8 mouse cellular contexts compared by ENCODE assay signal in genomic region chr12:55466088-55466701, GRCm38 (mm10). TPM values are rescaled to one million over a fixed set of nuclear protein-coding genes. Genes with fewer than 3 reads are reported as not detected.
DNase-seq lines count a peak whose midpoint lies in the region; ATAC-seq and TF ChIP-seq lines count a peak whose summit lies in the region.

No protein-coding gene starts in this region.

- ATAC-seq in erythroid progenitor cell, adult 5-6 weeks (replicated peaks; ENCODE audit: low FRiP score, poor library complexity, severe bottlenecking), result no peak

- no peak for TF ChIP-seq POLR2A in heart, adult 2 months (IDR thresholded peaks at IDR 0.05; ENCODE audit: insufficient read depth, low read depth, low read length)
- TF ChIP-seq POLR2A in embryonic fibroblast, embryonic 13.5 days (IDR thresholded peaks at IDR 0.05; ENCODE audit: low read depth, low read length), result no peak

- peaks cover 27% of the 10 kb centered on the region for H3K4me1 ChIP-seq in heart, adult 2 months (ENCODE audit: control insufficient read depth, insufficient read depth, low read length)
- peaks cover 46% of the 10 kb centered on the region for H3K4me1 ChIP-seq in embryonic fibroblast, embryonic 13.5 days (ENCODE audit: control insufficient read depth, insufficient read depth, low read length)

- TF ChIP-seq CTCF in heart, adult 2 months (IDR thresholded peaks at IDR 0.05), result no peak
- TF ChIP-seq CTCF in embryonic fibroblast, embryonic 13.5 days (IDR thresholded peaks at IDR 0.05; ENCODE audit: borderline replicate concordance, insufficient read depth, low read length), result no peak

- no peaks in the 10 kb centered on the region for H3K79me2 ChIP-seq in heart, adult 2 months (replicated peaks; ENCODE audit: control insufficient read depth, insufficient read depth, low read length)
- no peaks in the 10 kb centered on the region for H3K79me2 ChIP-seq in macrophage (ENCODE audit: inconsistent target)

- intact Hi-C loops in heart, adult 2 months (cut with DNase I), result no loop called here
- intact Hi-C loops in heart, postnatal 25 days (cut with DNase I), result no loop called here

- no peak overlapping the region for H3K4me3 ChIP-seq in heart, adult 2 months
- no peak overlapping the region for H3K4me3 ChIP-seq in embryonic fibroblast, embryonic 13.5 days (ENCODE audit: insufficient read depth, low read length)
- no peak overlapping the region for H3K4me3 ChIP-seq in macrophage (ENCODE audit: inconsistent target)

- no peak overlapping the region for H3K9ac ChIP-seq in heart, adult 2 months (ENCODE audit: low read depth, low read length)

- H3K27ac ChIP-seq in heart, adult 2 months, result peak overlapping the region; percentile 63
- peak overlapping the region; percentile 86 for H3K27ac ChIP-seq in embryonic fibroblast, embryonic 13.5 days (ENCODE audit: insufficient read depth, low read length)
- peak overlapping the region; percentile 95 for H3K27ac ChIP-seq in macrophage

- no peaks in the 10 kb centered on the region for H3K27me3 ChIP-seq in heart, adult 2 months (ENCODE audit: control insufficient read depth, insufficient read depth, low read length)

- H3K36me3 ChIP-seq in heart, adult 2 months (ENCODE audit: control insufficient read depth, insufficient read depth, low read length), result no peaks in the 10 kb centered on the region
- H3K36me3 ChIP-seq in macrophage (ENCODE audit: inconsistent target), result no peaks in the 10 kb centered on the region

- TF ChIP-seq EP300 in heart, adult 2 months (IDR thresholded peaks at IDR 0.05; ENCODE audit: insufficient read depth, low read depth, low read length), result 0 out of 2 replicates have a peak, but pooled peaks have one; percentile 5

- peak in 1 of 2 experiments; percentile 60 for DNase-seq in heart, adult 2 months
- DNase-seq in heart, postnatal 25 days (ENCODE audit: low spot score), result no peak
- peak; percentile 72 for DNase-seq in 3134 (ENCODE audit: extremely low read depth, insufficient read length, low spot score)
- DNase-seq in adipocyte (ENCODE audit: low spot score), result peak; percentile 76
- no peak for DNase-seq in testis, postnatal 14 days (ENCODE audit: low spot score)

- WGBS in heart, adult 2 months, result 53% methylated on average over 7 of the region's 7 CpGs
- WGBS in macrophage (ENCODE audit: missing documents), result 43% methylated on average over 7 of the region's 7 CpGs

RNA-seq across cellular contexts. Expression of gene Nfkbia, which starts 26.3 kb away (rescaled TPM):
- 10 to 100 TPM; 65.7 to 80.3 TPM for total RNA-seq in heart, adult 2 months (2021)
- 86.0 and 106 TPM in 2 replicates for polyA plus RNA-seq in heart, adult 2 months (2012; rRNA removed)
- total RNA-seq in heart, postnatal 25 days (2021), result 10 to 100 TPM; 40.8 to 42.7 TPM
- polyA plus RNA-seq in embryonic fibroblast, embryonic 13.5 days (2011; ENCODE audit: insufficient read length, low read depth, missing spikeins), result 40.4 and 40.8 TPM in 2 replicates
- total RNA-seq in macrophage (2018; cell fraction: chromatin; rRNA removed), result 1,000 to 10,000 TPM in 13 of 26 experiments, 100 to 1,000 TPM in 11, 10 to 100 TPM in 2; 42.1 to 2,520 (median 1,089) TPM
- 1,000 to 10,000 TPM in 14 of 26 experiments, 100 to 1,000 TPM in 10, 10 to 100 TPM in 2; 49.8 to 3,343 (median 1,043) TPM for total RNA-seq in macrophage (2018; cell fraction: cytosol; rRNA removed)
- total RNA-seq in macrophage (2018; cell fraction: nucleus; rRNA removed), result 1,000 to 10,000 TPM in 19 of 26 experiments, 100 to 1,000 TPM in 6, 10 to 100 TPM in 1; 39.2 to 3,429 (median 1,688) TPM
- polyA plus RNA-seq in macrophage (2018), result 33.4 to 92.7 TPM (median 64.6 TPM) in 3 replicates
- 22.6 and 25.6 TPM in 2 replicates for total RNA-seq in erythroid progenitor cell, adult 5-6 weeks (2015; ENCODE audit: low replicate concordance)
- total RNA-seq in erythroid progenitor cell, adult 5-6 weeks (2017; ENCODE audit: low replicate concordance), result 12.5 and 16.0 TPM in 2 replicates

Comparison
In these comparisons a context has a peak if more than half of its experiments do, and no peak if none do; other contexts are left out.
1. DNase-seq: peak in 3134 (single experiment) and adipocyte (single experiment); none in heart, postnatal 25 days (single experiment) and testis, postnatal 14 days (single experiment).
2. Peak in every context shown above with its lines, with median percentiles within 50 percentile points of each other: H3K27ac ChIP-seq.